Mouse (Mus musculus): ENCODE results near the gene Hcfc2. TPM values are rescaled to one million over a fixed set of nuclear protein-coding genes. Genes with fewer than 3 reads are reported as not detected.

Gene Hcfc2
- polyA plus RNA-seq, 1 experiment from 2014 or later: 47.5 TPM

DNA sequence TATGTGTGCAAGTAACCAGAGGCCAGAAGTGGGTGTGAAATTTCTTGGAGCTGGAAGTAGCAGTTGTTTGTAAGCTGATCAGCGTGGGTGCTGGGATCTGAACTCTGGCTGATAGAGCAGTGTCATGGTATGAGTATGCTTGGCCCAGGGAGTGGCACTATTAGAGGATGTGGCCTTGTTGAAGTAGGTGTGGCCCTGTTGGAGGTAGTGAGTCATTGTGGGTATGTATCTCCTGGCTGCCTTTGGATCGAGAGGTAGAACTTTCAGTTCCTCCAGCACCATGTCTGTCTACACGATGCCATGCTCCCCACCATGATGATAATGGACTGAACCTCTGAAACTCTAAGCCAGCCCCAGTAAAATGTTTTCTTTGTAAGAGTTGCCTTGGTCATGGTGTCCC is 84.4 kb downstream of the Hcfc2 start:
- no peak overlapping the region for H3K4me2 ChIP-seq
- 96% methylated on average over 3 of the region's 3 CpGs for WGBS
- H3K9ac ChIP-seq: no peak overlapping the region
- no peaks in the 10 kb centered on the region for H3K27me3 ChIP-seq
- H3K4me3 ChIP-seq: no peak overlapping the region
- 0 out of 2 replicates have a peak, but pooled peaks cover 4% of the 10 kb centered on the region for H3K4me1 ChIP-seq
- H3K36me3 ChIP-seq (ENCODE audit: poor library complexity, severe bottlenecking): no peaks in the 10 kb centered on the region
- H3K27ac ChIP-seq: no peak overlapping the region
- H3K9me3 ChIP-seq (replicated peaks): no peaks in the 10 kb centered on the region
- no peak for ATAC-seq

DNA sequence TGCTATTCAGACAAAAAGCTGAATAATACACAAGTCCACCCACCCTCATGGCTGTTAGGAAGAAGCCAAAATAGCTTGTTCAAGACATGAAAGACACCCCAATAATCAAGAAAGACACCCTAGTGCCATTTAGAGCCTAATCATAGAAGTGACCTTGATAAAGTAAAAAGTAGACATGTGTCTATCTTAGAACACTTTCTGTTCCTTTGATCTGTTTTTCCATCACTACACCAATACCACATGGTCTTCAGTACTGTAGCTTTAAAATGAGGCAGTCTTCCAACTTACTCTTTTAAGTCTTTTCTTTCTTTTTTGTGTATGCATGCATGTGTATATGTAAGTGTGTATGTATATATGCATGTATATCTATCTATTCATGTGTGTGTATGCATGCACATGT is 84.9 kb downstream of the Hcfc2 start:
- Histone ChIP-seq H3K27me3 (no peaks in the 10 kb centered on the region), H3K9ac (no peak overlapping the region), H3K27ac (no peak overlapping the region), H3K4me3 (no peak overlapping the region), H3K4me2 (no peak overlapping the region), H3K9me3 (replicated peaks) (no peaks in the 10 kb centered on the region), H3K36me3 (ENCODE audit: poor library complexity, severe bottlenecking) (no peaks in the 10 kb centered on the region), H3K4me1 (0 out of 2 replicates have a peak, but pooled peaks cover 4% of the 10 kb centered on the region)
- ATAC-seq: no peak

DNA sequence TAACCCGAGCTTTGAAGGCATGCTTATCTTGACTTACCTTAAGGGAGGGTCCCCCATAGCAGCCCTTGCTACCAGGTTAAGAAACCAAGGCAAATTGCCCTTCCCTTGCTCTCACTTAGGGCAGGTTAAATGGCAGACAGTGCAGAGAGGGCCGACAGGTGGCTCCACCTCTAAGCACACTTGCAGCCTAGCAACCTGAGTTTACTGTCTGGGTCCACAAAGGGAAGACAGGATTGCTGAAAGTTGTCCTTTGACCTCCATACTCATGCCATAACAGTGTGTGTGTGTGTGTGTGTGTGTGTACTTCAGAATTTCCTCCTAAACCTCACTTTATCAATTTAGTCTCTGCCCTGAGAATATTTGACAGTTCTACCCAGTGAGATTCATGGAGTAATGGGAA is 86.5 kb downstream of the Hcfc2 start:
- no peak overlapping the region for H3K9ac ChIP-seq

DNA sequence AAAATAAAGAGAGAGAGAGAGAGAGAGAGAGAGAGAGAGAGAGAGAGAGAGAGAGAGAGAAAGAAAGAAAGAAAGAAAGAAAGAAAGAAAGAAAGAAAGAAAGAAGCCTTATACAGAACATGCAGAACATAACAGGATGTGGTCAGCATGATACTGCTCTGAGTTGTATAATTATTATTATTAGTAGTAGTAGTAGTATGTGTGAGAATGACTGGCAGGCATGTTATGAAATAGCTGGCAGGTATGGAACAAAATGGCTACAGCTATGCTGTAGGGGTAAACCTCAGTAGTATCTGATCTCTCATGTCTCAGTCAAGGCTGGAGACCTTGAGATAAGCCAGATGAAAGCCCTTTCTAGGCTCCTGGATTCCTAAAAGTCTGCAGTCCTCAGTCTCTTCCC is 93.2 kb downstream of the Hcfc2 start:
- Histone ChIP-seq H3K27ac (no peak overlapping the region), H3K4me1 (no peaks in the 10 kb centered on the region), H3K27me3 (no peaks in the 10 kb centered on the region), H3K4me2 (no peak overlapping the region), H3K9ac (no peak overlapping the region), H3K9me3 (replicated peaks) (no peaks in the 10 kb centered on the region; the same call in 1 of the 2 replicates), H3K36me3 (ENCODE audit: poor library complexity, severe bottlenecking) (no peaks in the 10 kb centered on the region), H3K4me3 (no peak overlapping the region)
- ATAC-seq: no peak

More for the DNA sequence above, 86.5 kb downstream of the Hcfc2 start:
- Histone ChIP-seq H3K9me3 (replicated peaks) (no peaks in the 10 kb centered on the region), H3K4me3 (no peak overlapping the region), H3K4me1 (0 out of 2 replicates have a peak, but pooled peaks cover 4% of the 10 kb centered on the region), H3K27ac (no peak overlapping the region), H3K4me2 (no peak overlapping the region), H3K27me3 (no peaks in the 10 kb centered on the region), H3K36me3 (ENCODE audit: poor library complexity, severe bottlenecking) (no peaks in the 10 kb centered on the region)
- 45% methylated on average over 2 of the region's 2 CpGs for WGBS
- no peak for ATAC-seq

DNA sequence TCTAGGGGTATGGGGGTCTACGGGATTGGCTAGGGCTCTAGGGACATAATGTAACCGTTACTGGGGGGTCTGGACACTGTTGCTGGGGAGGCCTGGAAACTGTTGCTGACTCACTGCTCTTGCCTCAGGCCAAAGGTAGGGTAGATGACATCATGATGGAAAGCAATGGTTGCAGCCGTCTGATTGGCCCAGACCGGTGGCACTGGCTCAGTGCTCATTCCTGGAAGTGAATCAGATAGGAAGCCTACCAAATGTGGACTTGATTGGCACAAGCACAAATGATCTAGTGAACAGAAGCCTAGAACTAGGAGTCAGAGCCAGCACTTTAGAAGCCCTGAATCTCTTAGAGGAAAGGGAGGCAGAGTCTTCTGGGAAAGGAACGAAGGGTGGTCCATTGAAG is 94.5 kb downstream of the Hcfc2 start:
- Histone ChIP-seq H3K4me2 (no peak overlapping the region), H3K36me3 (ENCODE audit: poor library complexity, severe bottlenecking) (no peaks in the 10 kb centered on the region), H3K9ac (no peak overlapping the region), H3K4me1 (0 out of 2 replicates have a peak, but pooled peaks cover 6% of the 10 kb centered on the region), H3K4me3 (no peak overlapping the region), H3K27ac (no peak overlapping the region), H3K9me3 (replicated peaks) (no peaks in the 10 kb centered on the region; the same call in 1 of the 2 replicates), H3K27me3 (no peaks in the 10 kb centered on the region)
- WGBS: 89% methylated on average over 5 of the region's 5 CpGs
- ATAC-seq: no peak

- ATAC-seq: no peak
- whole genome bisulfite sequencing: 95% methylated on average over 3 of the region's 3 CpGs
These were observed 95.8 kb downstream of the Hcfc2 start for GRCm38 (mm10) chr10:82791713-82792112.

More at GRCm38 (mm10) chr10:82791713-82792112, 95.8 kb downstream of the Hcfc2 start:
- Histone ChIP-seq H3K9me3 (replicated peaks) (no peaks in the 10 kb centered on the region; the same call in 1 of the 2 replicates), H3K4me3 (no peak overlapping the region), H3K27ac (no peak overlapping the region), H3K27me3 (no peaks in the 10 kb centered on the region), H3K36me3 (ENCODE audit: poor library complexity, severe bottlenecking) (no peaks in the 10 kb centered on the region), H3K9ac (no peak overlapping the region), H3K4me2 (no peak overlapping the region), H3K4me1 (peaks cover 15% of the 10 kb centered on the region; the same call in 1 of the 2 replicates)

Other genes starting within 250 kb of the Hcfc2 start
- gene Gm1553, start 203.5 kb upstream of the Hcfc2 start, polyA plus RNA-seq (2015; fragmentation: Nextera tagmentation; extraction: Ambion mirVana): not detected in 2 replicates
- gene 1190007I07Rik, start 72.9 kb upstream of the Hcfc2 start, polyA plus RNA-seq (2015; fragmentation: Nextera tagmentation; extraction: Ambion mirVana): 41.1 and 42.7 TPM in 2 replicates
- 241 and 264 TPM in 2 replicates for gene Tdg, start 66.3 kb upstream of the Hcfc2 start, polyA plus RNA-seq (2015; fragmentation: Nextera tagmentation; extraction: Ambion mirVana)
- 1.9 and 2.4 TPM in 2 replicates for gene Glt8d2, start 5.5 kb upstream of the Hcfc2 start, polyA plus RNA-seq (2015; fragmentation: Nextera tagmentation; extraction: Ambion mirVana)
- gene Nfyb, start 68.0 kb downstream of the Hcfc2 start, polyA plus RNA-seq (2015; fragmentation: Nextera tagmentation; extraction: Ambion mirVana): 65.3 and 68.9 TPM in 2 replicates
- 154 and 158 TPM in 2 replicates for gene Txnrd1, start 137.8 kb downstream of the Hcfc2 start, polyA plus RNA-seq (2015; fragmentation: Nextera tagmentation; extraction: Ambion mirVana)
- 0.46 and 0.62 TPM in 2 replicates for gene Eid3, start 170.5 kb downstream of the Hcfc2 start, polyA plus RNA-seq (2015; fragmentation: Nextera tagmentation; extraction: Ambion mirVana)

All from forebrain, embryonic 13.5 days (tissue).